Mouse (Mus musculus) adipocyte (in vitro differentiated cells): ENCODE measurements around the gene Snx7.

Experiments
- DNase-seq: peaks from one replicate; pipeline ENCODE4 v3.0.0-alpha.2; 2016; ENCODE audit warnings: low spot score

The Snx7 gene

GRCm38 (mm10) chr3:117817635-117818034 lies 51.1 kb downstream of the Snx7 start:
- no peak for DNase-seq

DNA sequence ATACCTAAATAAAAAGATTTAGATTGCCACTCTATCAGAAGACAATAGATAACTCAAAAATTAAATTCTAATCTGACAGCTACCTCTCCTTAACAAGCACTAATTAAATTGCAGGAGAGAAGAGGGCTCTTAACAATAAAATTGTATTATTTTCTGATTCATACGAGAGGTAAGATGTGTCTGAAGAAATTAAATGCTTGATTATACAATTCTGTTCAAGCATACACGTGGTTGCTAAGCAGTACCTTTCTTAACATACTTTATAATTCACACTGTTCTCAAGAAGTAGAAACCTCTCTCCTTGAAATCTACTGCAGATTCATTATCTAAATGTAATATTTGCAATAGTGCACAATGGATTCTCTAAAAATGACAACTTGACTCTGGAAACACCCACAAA lies 54.5 kb downstream of the Snx7 start:
- DNase-seq, result no peak

- no peak for DNase-seq
Observed at GRCm38 (mm10) chr3:117812135-117812534, 56.6 kb downstream of the Snx7 start.

- DNase-seq, result no peak
Observed at GRCm38 (mm10) chr3:117805782-117806181, 63.0 kb downstream of the Snx7 start.

GRCm38 (mm10) chr3:117794501-117794900 lies 74.2 kb downstream of the Snx7 start:
- DNase-seq, result no peak

- no peak for DNase-seq
Observed at GRCm38 (mm10) chr3:117791951-117792350, 76.8 kb downstream of the Snx7 start.

DNA sequence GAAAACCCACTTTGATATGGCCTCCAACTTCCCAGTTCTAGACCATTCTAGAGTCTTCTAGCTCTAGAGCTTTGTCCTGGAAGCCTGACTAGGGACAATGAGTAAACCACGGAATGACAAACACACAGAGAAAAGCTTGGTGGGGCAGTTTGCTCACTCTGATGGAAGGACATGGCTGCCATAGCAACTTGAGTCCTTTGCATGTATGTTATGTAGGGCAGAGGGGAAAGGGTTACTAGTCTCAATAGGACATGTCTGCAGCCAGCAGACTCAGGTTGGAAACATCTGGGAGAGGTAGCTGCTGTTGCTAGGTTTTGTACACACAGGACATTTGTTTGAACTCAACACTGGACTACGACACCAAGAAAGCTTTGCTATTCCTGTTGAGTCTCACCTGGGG lies 77.5 kb downstream of the Snx7 start:
- DNase-seq, result no peak

DNA sequence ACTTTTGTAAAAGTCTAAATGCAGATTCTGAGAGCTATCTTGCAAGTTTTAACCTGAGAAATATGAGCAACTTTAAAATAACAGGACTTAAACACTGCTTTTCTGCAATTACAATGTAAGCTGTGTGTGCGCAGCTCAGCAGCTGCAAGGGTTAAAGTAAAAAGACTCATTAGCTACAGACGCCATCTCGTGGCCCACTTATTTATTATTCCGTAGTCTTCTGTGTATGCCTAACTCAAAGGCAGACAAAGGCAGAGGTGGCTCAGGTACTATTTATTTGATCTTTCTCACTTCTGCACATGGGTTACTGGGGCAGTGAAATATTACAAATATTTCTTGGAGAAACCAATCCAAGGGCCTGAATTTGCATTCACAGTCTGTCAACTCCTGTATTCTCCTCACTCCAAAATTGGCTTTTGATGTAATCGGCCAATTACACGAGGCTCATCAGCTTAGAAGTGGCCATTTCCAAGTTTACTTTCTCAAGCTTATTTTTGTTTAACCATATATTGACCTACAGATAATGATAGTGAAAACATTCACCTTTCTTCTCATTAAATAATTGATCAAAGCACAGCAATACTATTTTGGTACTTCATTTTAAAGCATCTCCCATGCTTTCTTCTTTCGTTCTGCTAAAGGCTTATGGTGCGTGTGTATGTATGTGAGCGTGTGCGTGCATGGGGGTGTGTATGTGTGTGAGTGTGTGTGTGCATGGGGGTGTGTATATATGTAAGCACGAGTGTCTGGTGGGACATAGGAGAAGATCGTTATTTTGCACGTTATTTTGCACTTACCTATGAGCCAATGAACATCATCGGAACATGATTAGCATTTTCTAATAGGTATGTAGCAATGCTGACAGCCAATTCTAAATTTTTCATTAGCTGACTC lies 79.7 kb downstream of the Snx7 start:
- DNase-seq, result no peak

GRCm38 (mm10) chr3:117787247-117787646 lies 81.5 kb downstream of the Snx7 start:
- no peak for DNase-seq

DNA sequence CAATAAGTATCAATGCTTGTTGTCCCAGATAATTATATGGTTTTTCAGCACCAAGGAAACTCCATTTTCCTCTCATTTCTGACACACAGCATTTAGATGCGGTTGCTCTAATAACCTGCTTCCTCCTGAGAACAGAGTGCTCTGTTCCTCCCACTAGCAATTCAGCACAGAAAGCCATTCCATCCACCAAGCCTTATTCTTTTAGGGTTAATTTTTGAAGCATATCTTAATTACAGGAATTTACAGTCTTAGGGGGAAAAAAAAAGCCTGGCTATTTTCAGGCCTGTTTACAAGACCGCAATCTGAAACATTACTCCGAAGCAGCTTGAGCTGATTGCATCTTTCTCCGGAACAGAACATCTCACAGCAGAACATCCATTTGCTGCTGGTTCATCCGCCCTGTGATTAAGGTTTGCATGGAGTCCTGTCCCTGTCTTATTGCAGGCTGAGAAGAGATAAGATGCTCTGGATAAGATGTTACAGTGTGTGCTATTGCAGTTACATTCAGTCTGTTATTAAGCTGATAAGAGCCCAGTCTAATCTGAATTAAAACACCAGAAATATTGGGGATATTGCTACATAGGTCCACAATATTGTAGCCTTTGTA lies 116.5 kb downstream of the Snx7 start:
- no peak for DNase-seq

DNA sequence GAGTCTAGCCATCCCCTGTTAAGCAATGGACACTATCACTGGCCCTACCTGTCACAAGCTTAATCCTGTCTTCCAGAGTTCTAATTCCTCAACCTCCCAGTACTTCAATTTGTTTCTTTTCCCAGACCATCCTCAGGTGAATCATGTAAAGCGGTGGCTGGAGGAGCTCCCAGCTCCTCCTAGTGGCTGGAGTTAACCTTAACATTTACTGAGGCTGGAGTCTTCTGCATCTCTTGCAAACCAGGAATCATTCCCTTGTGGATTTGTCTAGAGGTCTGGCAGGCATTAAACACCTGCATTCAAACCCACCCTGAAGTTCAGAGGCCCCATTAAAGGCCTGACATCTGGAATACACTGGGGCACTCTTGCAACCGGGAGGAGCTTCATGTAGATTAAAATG lies 117.1 kb downstream of the Snx7 start:
- DNase-seq, result no peak

DNA sequence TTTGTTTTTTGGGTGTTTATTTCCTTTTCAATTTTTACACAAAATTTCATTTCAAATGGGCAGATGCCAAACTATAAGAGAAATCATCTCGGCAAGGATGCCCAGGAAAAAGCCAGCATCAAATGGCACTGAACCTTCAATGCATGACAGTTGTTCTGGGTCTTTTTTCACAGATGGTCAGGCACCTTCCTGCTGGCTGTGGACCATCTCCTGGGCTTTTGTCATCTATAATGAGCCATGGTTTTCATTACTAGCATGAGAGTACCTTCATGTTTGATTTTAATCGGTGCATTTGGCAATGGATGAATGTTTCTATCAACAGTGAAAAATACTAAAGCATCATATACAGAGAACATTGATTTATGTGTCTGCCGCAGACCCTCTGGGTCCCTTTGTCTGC lies 119.5 kb downstream of the Snx7 start:
- DNase-seq, result no peak

- DNase-seq, result no peak
Observed at GRCm38 (mm10) chr3:117739760-117740159, 129.0 kb downstream of the Snx7 start.

DNA sequence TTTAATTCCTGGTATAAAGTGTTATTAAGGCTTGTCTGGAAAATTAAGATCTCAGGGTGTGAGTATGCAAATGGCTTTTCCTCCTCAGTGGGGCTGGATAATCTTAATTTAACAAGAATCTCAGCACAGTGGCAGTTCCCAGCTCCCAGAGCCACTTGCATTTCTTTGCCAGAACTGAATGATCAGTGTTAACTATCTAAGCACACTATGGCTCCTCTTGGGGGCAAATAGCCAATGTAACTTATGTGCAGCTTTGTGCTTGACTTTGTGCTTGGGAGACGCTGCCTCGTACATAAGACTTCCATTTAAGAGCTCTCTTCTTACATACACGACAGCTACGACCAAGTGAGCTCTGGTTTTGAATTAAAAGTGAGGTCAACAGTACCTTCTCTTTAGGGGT lies 136.1 kb downstream of the Snx7 start:
- no peak for DNase-seq
